Mouse (Mus musculus) gastrocnemius, postnatal 14 days (tissue): ENCODE measurements at regions not wholly inside any gene's neighbourhood (a gene's known extent, or its start where the extent isn't known, plus 50 kb on each side); places are given as distances from the start of the nearest gene placed in this dataset.
"Not testable (repeated sequence)": the region's sequence is repeated elsewhere in the genome, so short reads cannot be mapped to it uniquely, and the experiment has no call there.

Experiments
- DNase-seq: peaks from one replicate; pipeline ENCODE4 v3.0.0; 2021; ENCODE audit warnings: mixed read lengths
- intact Hi-C: fragments of 180-260 bp; cut with DNase I; formaldehyde crosslinking; loops from one replicate; pipeline ENCODE4 v1.15.1; 2025; ENCODE audit warnings: low total_unique reads

DNA sequence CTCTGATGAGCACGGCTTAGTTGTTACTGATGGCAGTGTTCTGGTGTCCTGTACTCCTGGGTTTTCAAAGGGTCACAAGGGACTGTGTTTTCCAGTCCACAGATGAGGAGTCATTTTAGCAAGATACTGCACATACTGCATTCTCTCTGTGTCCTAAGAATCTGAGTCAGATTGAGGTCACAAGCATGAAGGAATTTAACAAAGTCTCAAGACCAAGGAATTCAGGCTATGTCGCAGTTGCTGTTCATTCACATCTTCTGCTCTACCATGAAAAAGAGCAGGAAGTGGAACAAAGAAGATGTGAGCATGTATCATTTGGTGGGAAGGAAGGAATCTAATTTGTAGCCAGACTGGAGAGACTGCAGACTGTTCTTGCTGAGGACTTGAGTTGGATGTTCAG is 402.2 kb upstream of the Adamts5 start:
- DNase-seq: no peak
- intact Hi-C loops: loop anchor here (2.0 kb wide), 1 partner anchor 495 kb away; no protein-coding TSS in a partner anchor

GRCm38 (mm10) chr16:86302451-86303145 is 401.0 kb upstream of the Adamts5 start:
- DNase-seq: no peak
- intact Hi-C loops: loop anchor here (2.0 kb wide), 1 partner anchor 494 kb away; no protein-coding TSS in a partner anchor

GRCm38 (mm10) chr16:86294436-86294835 is 392.8 kb upstream of the Adamts5 start:
- no peak for DNase-seq
- intact Hi-C loops: no loop called here

DNA sequence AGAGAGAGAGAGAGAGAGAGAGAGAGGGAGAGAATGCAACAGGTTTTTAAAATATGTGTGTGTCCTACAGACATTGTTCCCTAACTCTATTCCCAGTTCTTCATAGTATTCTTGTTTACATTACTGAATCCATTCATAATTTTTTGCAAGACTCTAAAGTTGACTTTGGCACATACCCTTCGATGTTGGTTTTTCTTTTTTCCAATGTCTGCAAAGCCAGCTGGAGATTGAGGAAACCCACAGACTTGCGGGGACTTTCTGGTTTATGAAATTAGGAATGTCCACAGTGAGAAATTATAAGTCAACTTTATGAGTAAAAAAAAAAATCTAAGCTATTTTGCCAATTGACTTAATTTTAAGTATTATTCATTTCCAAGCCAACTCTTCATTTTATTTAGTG is 379.7 kb upstream of the Adamts5 start:
- intact Hi-C loops: no loop called here
- no peak for DNase-seq

DNA sequence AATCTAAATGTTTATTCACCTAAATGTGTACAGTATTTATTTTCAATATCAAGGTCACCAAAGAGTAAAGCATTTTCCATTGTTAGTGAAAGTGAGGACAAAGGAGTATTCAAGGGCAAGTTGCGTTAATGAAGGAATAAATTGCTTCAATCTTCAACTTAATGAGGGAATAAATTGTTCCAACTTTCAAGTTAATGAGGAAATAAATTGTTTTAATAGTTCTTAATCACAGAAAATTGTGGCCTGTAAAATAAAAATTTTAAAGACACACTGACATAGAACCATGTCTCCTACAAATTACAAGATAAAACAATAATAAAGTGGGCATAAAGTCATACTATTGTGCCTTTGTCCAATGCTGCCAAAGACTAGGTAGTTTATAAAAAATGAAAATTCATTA is 375.4 kb upstream of the Adamts5 start:
- no peak for DNase-seq
- intact Hi-C loops: no loop called here

DNA sequence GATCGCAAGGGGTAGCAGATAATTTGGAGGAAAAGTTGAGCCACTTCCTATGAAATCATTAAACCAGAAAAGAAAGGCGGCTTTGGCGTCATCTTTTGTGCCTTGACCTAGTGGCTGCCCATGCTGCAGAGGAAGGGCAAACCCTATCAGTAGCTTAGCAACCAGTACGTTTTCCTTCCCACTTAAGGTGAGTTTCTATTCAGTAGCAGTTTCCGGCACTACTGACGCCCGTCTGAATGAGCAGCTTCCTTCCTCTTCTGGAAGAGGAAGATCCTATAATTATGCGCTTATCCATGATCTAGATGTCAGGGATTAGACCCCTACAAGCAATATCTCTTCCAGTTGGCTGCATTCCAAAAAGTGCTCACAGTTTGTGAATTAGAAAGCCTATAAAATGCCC is 360.0 kb upstream of the Adamts5 start:
- DNase-seq: no peak
- intact Hi-C loops: no loop called here

- DNase-seq: no peak
- intact Hi-C loops: no loop called here
Measured at GRCm38 (mm10) chr16:86252630-86253029, 351.0 kb upstream of the Adamts5 start.

GRCm38 (mm10) chr16:86250021-86250420 is 348.4 kb upstream of the Adamts5 start:
- intact Hi-C loops: no loop called here
- no peak for DNase-seq

GRCm38 (mm10) chr16:86244191-86244590 is 342.6 kb upstream of the Adamts5 start:
- no peak for DNase-seq
- intact Hi-C loops: no loop called here

DNA sequence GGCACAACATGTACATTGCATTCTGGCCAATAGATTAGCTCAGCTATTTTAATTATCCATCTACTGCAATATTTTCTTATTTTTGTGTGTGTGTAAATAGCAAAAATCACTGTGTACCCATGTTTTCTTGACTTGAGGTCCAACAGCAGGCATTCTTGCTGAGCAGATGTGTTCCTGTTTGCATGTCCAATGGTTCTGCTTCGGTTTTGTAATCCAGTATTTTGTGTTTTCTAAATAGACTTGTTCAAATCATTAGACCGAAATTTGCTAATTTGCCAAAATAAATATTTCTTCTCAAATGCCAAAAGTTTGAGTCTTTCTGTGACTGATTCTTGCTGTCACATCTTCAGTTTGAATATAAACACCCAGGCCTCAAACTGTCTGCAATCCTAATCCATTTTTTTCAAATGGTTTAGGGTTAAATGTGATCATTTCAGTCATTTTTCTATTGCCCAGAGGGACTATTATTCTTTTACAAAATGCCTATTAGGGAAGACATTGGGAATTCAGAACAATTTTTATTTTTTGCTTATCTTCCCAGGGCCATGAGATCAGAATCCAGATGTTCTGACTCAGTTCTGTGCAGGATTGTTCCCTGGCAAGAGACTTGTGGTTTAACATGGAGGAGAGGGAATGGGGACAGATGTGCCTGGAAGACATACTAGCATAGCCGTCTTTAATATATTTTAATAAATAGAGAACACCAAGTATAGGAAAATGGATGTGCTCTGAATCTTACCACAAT is 341.3 kb upstream of the Adamts5 start:
- intact Hi-C loops: no loop called here
- no peak for DNase-seq

DNA sequence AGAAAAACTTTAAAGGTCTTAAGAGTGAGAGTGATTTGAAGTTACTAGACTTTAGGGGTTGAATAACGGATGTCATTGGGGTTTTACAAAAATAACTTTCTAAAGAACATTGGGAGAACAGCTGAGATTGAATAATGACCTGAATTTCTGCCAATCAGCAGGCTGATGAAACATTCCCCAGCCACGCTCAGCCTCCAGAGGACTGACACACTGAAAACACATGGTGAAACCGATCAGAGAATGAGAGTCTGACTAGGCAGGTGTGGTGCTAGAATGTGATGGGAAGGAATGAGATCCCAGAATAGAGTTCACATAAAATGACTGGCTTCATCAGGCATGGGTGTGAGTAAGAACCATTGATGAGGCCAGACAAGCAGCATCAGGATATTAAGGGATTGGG is 321.4 kb upstream of the Adamts5 start:
- peak; percentile 39 for DNase-seq
- intact Hi-C loops: no loop called here

- intact Hi-C loops: no loop called here
- DNase-seq: no peak
Measured at GRCm38 (mm10) chr16:86210547-86210946, 308.9 kb upstream of the Adamts5 start.

DNA sequence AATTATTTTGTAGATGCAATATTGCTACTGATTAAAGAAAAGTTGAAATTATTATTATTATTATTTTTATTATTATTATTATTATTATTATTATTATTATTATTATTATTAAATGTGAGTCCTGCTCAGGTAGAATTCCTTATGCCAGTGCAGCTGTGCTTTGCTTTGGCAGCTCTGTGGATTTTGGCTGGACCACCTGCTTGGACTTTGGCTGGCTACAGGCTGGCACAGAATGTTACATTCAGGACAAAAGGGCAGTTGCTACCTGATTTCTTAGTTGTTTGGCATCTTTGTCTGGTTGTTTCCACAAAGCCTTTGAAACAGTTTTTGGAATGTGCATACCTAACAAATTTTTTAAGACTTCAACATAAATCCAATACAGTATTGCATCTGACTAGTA is 307.7 kb upstream of the Adamts5 start:
- intact Hi-C loops: no loop called here
- DNase-seq: no peak

DNA sequence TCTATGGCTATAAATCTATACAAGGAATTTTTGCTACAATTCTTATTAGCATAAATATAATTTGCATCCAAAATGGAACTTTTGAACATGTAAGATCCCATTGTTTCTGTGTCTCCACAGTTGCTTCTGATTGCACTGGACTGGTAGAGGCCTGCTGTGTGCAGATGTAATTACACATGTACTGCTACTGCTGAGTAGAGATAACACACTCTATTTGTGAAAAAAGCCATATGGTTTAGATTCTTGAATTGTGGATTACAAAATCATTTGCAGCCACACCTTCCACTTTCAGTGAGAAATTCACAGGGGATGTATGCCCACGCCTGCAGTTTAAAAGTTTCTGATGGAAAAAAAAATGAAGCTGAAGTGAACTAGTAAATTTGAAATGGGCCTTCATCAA is 288.2 kb upstream of the Adamts5 start:
- intact Hi-C loops: no loop called here

DNA sequence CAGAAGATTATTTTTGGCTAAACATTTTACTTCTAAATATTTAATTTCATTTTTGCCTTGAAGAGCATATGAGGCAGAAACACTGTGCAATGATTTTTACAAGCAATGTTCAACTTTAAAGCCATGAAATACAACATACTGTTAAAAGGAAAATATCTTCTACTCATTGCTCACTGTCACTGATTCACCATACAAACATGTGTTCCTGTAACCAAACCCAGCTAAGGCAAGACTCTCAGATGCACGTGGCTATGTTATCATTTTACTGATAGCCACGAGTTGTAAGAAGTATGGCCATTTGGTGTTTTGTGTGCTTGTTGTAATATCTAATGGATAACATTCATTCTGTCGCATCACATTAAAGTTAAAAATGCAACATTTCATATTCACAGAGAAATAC is 287.3 kb upstream of the Adamts5 start:
- intact Hi-C loops: no loop called here
- no peak for DNase-seq

More for the DNA sequence above, 288.2 kb upstream of the Adamts5 start:
- DNase-seq: no peak

DNA sequence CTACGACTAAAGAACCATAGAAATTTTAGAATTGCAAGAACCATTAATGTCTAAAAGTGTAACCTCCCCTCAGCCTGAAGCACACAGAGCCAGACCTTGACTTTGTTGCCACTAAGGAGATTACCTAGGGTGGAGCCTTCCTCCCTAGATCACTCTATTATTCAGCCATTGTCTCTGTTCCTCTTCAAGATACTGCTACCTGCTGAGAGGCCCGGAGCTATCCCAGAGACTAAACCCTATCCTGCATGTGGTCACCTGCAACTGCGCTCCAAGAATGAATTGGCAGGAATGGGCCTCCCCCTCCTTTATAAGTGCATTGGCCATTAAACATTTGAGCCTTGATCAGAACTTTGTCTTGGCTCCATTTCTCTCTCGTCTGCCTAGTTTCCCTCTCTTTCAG is 286.0 kb upstream of the Adamts5 start:
- intact Hi-C loops, DNase-seq: not testable (repeated sequence)

GRCm38 (mm10) chr16:86159021-86159815 is 257.6 kb upstream of the Adamts5 start:
- DNase-seq: peak; percentile 32

DNA sequence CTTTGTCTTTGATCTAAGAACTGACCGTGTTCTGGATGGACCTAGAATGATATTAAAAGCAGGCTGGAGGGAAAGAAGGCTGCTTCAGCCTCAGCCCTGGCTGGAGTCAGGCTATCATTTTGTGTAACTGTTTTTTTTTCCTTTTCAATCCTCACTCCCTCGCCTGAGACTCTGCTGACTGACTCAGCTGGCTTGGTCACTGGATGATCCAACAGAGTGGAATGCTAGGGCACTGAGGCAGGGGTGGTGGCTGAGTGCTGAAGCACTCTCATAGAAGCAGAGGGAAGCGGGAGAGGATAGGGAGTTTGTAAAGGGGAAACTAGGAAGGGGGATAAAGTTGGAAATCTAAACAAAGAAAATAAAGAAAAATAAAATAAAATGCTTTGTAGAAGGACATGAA is 236.5 kb upstream of the Adamts5 start:
- intact Hi-C loops: no loop called here
- DNase-seq: no peak

More at GRCm38 (mm10) chr16:86159021-86159815, 257.6 kb upstream of the Adamts5 start:
- intact Hi-C loops: no loop called here

DNA sequence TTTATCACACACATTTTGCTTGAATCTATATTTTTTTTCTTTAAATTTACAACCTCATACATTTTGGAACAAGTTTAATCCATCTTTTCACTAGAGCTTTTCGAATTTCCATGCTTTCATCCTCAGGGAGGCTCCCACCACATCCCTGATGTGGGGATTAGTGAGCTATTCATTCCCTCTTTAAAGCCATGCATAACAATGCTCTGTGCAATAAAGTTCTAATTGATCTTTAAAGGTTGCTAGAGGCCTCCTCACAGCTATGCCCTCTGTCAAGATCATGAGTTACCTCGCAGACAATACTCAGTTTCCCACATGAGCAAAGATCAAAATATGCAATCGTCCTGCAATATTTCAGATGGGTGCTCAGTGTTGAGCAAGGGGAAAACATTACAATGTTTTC is 234.5 kb upstream of the Adamts5 start:
- no peak for DNase-seq
- intact Hi-C loops: no loop called here

- intact Hi-C loops: no loop called here
- DNase-seq: no peak
Measured at GRCm38 (mm10) chr16:86127391-86127790, 225.8 kb upstream of the Adamts5 start.
